Mouse (Mus musculus) olfactory bulb, adult 2 months (tissue): Measurements from ENCODE around the gene Mrpl42. TPM values are rescaled to one million over a fixed set of nuclear protein-coding genes. Genes with fewer than 3 reads are reported as not detected.

Experiments
- H3K27ac ChIP-seq: fragments of 200-500 bp; 2 replicates; pipeline ENCODE4 v1.5.1; 2012; ENCODE audit warnings: low read depth, low read length; ENCODE audit not compliant: insufficient read depth
- H3K4me1 ChIP-seq: fragments of 200-500 bp; 2 replicates; pipeline ENCODE4 v1.6.1; 2012; ENCODE audit warnings: low read length; ENCODE audit not compliant: control insufficient read depth, insufficient read depth
- H3K4me3 ChIP-seq: fragments of 200-500 bp; 2 replicates; pipeline ENCODE4 v1.5.1; 2012; ENCODE audit warnings: mild to moderate bottlenecking, low read depth, low read length, moderate library complexity; ENCODE audit not compliant: insufficient read depth
- CTCF ChIP-seq: fragments of 200-500 bp; IDR thresholded peaks from 2 replicates; pipeline ENCODE4 v1.5.1; 2012; ENCODE audit warnings: low read depth, mild to moderate bottlenecking, low read length, moderate library complexity; ENCODE audit not compliant: insufficient read depth
- POLR2A ChIP-seq: fragments of 200-500 bp; IDR thresholded peaks from 2 replicates; pipeline ENCODE4 v1.6.1; 2012; ENCODE audit warnings: mild to moderate bottlenecking, low read depth, low read length, moderate library complexity; ENCODE audit not compliant: insufficient read depth
- WGBS: fragments of 180-500 bp; shearing (Covaris S2); methylation state at CpG from one replicate; pipeline ENCODE4 v1.1.7; 2018; 5-methylcytosine and 5-hydroxymethylcytosine counted together
- polyA plus RNA-seq: library from polyadenylated mRNA; stranded (reverse); fragments of >200 nt; gene quantifications from 2 replicates; pipeline ENCODE4 v1.2.4, GENCODE M21; 2012; ENCODE audit warnings: low replicate concordance; ENCODE audit not compliant: missing spikeins, insufficient read depth, insufficient read length

The Mrpl42 gene
- polyA plus RNA-seq, 1 experiment = not detected

GRCm38 (mm10) chr10:95508793-95509192 lies 7.1 kb upstream of the Mrpl42 start:
- no peaks in the 10 kb centered on the region for H3K4me1 ChIP-seq
- H3K4me3 ChIP-seq = no peak overlapping the region
- no peak for TF ChIP-seq CTCF
- TF ChIP-seq POLR2A = no peak
- 42% methylated on average over 6 of the region's 6 CpGs for WGBS
- H3K27ac ChIP-seq = 0 out of 2 replicates have a peak overlapping the region, but pooled peaks have one; percentile 20

GRCm38 (mm10) chr10:95508126-95508525 lies 6.4 kb upstream of the Mrpl42 start:
- no peak overlapping the region for H3K27ac ChIP-seq
- WGBS = 84% methylated on average over 8 of the region's 8 CpGs
- no peak overlapping the region for H3K4me3 ChIP-seq
- no peaks in the 10 kb centered on the region for H3K4me1 ChIP-seq
- TF ChIP-seq POLR2A (no peak), CTCF (no peak)

GRCm38 (mm10) chr10:95504341-95504740 lies 2.6 kb upstream of the Mrpl42 start:
- Histone ChIP-seq H3K27ac (no peak overlapping the region), H3K4me1 (no peaks in the 10 kb centered on the region), H3K4me3 (no peak overlapping the region)
- WGBS = 16% methylated on average over 1 of the region's 1 CpGs
- TF ChIP-seq CTCF = no peak
- no peak for TF ChIP-seq POLR2A

GRCm38 (mm10) chr10:95503443-95504235 lies 1.9 kb upstream of the Mrpl42 start:
- 86% methylated on average over 14 of the region's 14 CpGs for WGBS
- Histone ChIP-seq H3K4me1 (no peaks in the 10 kb centered on the region), H3K27ac (no peak overlapping the region), H3K4me3 (no peak overlapping the region)
- TF ChIP-seq POLR2A (no peak), CTCF (no peak)

GRCm38 (mm10) chr10:95501033-95501432 lies 707 bp downstream of the Mrpl42 start:
- no peaks in the 10 kb centered on the region for H3K4me1 ChIP-seq
- WGBS = under 1% methylated on average over 7 of the region's 7 CpGs
- peak overlapping the region; percentile 89 for H3K27ac ChIP-seq
- H3K4me3 ChIP-seq = peak overlapping the region; percentile 82
- TF ChIP-seq CTCF (no peak), POLR2A (no peak)

GRCm38 (mm10) chr10:95494268-95494667 lies 7.5 kb downstream of the Mrpl42 start:
- Histone ChIP-seq H3K27ac (no peak overlapping the region), H3K4me3 (no peak overlapping the region), H3K4me1 (no peaks in the 10 kb centered on the region)
- TF ChIP-seq CTCF = no peak
- TF ChIP-seq POLR2A = no peak
- 97% methylated on average over 5 of the region's 5 CpGs for WGBS

GRCm38 (mm10) chr10:95489653-95490052 lies 12.1 kb downstream of the Mrpl42 start:
- Histone ChIP-seq H3K27ac (no peak overlapping the region), H3K4me3 (no peak overlapping the region), H3K4me1 (no peaks in the 10 kb centered on the region)
- WGBS = 55% methylated on average over 2 of the region's 2 CpGs
- TF ChIP-seq POLR2A = no peak
- TF ChIP-seq CTCF = no peak

- no peak overlapping the region for H3K27ac ChIP-seq
- 90% methylated on average over 11 of the region's 11 CpGs for WGBS
- TF ChIP-seq CTCF (no peak), POLR2A (no peak)
- no peaks in the 10 kb centered on the region for H3K4me1 ChIP-seq
- H3K4me3 ChIP-seq = no peak overlapping the region
These were observed 24.2 kb downstream of the Mrpl42 start for GRCm38 (mm10) chr10:95477516-95477915.

GRCm38 (mm10) chr10:95475923-95476322 lies 25.8 kb downstream of the Mrpl42 start:
- TF ChIP-seq POLR2A (no peak), CTCF (peak; percentile 82)
- 9% methylated on average over 10 of the region's 10 CpGs for WGBS
- H3K27ac ChIP-seq = no peak overlapping the region

More at GRCm38 (mm10) chr10:95475923-95476322, 25.8 kb downstream of the Mrpl42 start:
- H3K4me3 ChIP-seq = no peak overlapping the region
- H3K4me1 ChIP-seq = no peaks in the 10 kb centered on the region
